Mouse (Mus musculus) embryonic fibroblast, embryonic 13.5 days (primary cell): Measurements from ENCODE around the gene E330009J07Rik. TPM values are rescaled to one million over a fixed set of nuclear protein-coding genes. Genes with fewer than 3 reads are reported as not detected.

Experiments used
- H3K27ac ChIP-seq: 2 replicates; pipeline ENCODE4 v1.5.1; 2012; ENCODE audit warnings: low read length, control low read depth, inconsistent platforms; ENCODE audit not compliant: insufficient read depth
- H3K4me1 ChIP-seq: 2 replicates; pipeline ENCODE4 v1.6.1; 2011; ENCODE audit warnings: low read length; ENCODE audit not compliant: control insufficient read depth, insufficient read depth
- H3K4me3 ChIP-seq: 2 replicates; pipeline ENCODE4 v1.5.1; 2011; ENCODE audit warnings: mild to moderate bottlenecking, control low read depth, low read length; ENCODE audit not compliant: insufficient read depth
- CTCF ChIP-seq: IDR thresholded peaks from 2 replicates; pipeline ENCODE4 v1.5.1; 2011; ENCODE audit warnings: mild to moderate bottlenecking, control low read depth, low read length, moderate library complexity, borderline replicate concordance; ENCODE audit not compliant: insufficient read depth
- POLR2A ChIP-seq: IDR thresholded peaks from 2 replicates; pipeline ENCODE4 v1.6.1; 2011; ENCODE audit warnings: low read depth, mild to moderate bottlenecking, control low read depth, low read length, moderate library complexity
- polyA plus RNA-seq: library from polyadenylated mRNA; stranded (reverse); fragments of >200 nt; gene quantifications from 2 replicates; pipeline ENCODE4 v1.2.4, GENCODE M21; 2011; ENCODE audit warnings: low read depth; ENCODE audit not compliant: missing spikeins, insufficient read length

Gene E330009J07Rik
- polyA plus RNA-seq, 1 experiment, result 2.4 TPM

GRCm38 (mm10) chr6:40430878-40431277 lies 5.1 kb downstream of the E330009J07Rik start:
- Histone ChIP-seq H3K4me3 (no peak overlapping the region), H3K4me1 (no peaks in the 10 kb centered on the region; the same call in none of the 2 replicates), H3K27ac (no peak overlapping the region)
- TF ChIP-seq POLR2A, result no peak
- no peak for TF ChIP-seq CTCF

- no peak overlapping the region for H3K4me3 ChIP-seq
- TF ChIP-seq CTCF (no peak), POLR2A (no peak)
- no peaks in the 10 kb centered on the region; the same call in none of the 2 replicates for H3K4me1 ChIP-seq
- no peak overlapping the region for H3K27ac ChIP-seq
Measured at GRCm38 (mm10) chr6:40430251-40430650, 5.7 kb downstream of the E330009J07Rik start.

GRCm38 (mm10) chr6:40429521-40429931 lies 6.4 kb downstream of the E330009J07Rik start:
- no peak for TF ChIP-seq POLR2A
- TF ChIP-seq CTCF, result no peak

GRCm38 (mm10) chr6:40428696-40429095 lies 7.2 kb downstream of the E330009J07Rik start:
- no peak for TF ChIP-seq CTCF
- no peak for TF ChIP-seq POLR2A
- Histone ChIP-seq H3K4me1 (no peaks in the 10 kb centered on the region; the same call in 1 of the 2 replicates), H3K27ac (no peak overlapping the region), H3K4me3 (no peak overlapping the region)

More at GRCm38 (mm10) chr6:40429521-40429931, 6.4 kb downstream of the E330009J07Rik start:
- Histone ChIP-seq H3K4me1 (no peaks in the 10 kb centered on the region; the same call in none of the 2 replicates), H3K4me3 (no peak overlapping the region), H3K27ac (no peak overlapping the region)

- Histone ChIP-seq H3K4me3 (no peak overlapping the region), H3K27ac (no peak overlapping the region), H3K4me1 (no peaks in the 10 kb centered on the region; the same call in 1 of the 2 replicates)
- TF ChIP-seq POLR2A (no peak), CTCF (no peak)
Measured at GRCm38 (mm10) chr6:40427441-40427840, 8.5 kb downstream of the E330009J07Rik start.

GRCm38 (mm10) chr6:40423774-40424173 lies 12.2 kb downstream of the E330009J07Rik start:
- no peaks in the 10 kb centered on the region for H3K4me1 ChIP-seq
- no peak for TF ChIP-seq POLR2A
- TF ChIP-seq CTCF, result no peak
- no peak overlapping the region for H3K27ac ChIP-seq
- no peak overlapping the region for H3K4me3 ChIP-seq

GRCm38 (mm10) chr6:40423013-40423412 lies 12.9 kb downstream of the E330009J07Rik start:
- no peak overlapping the region for H3K4me3 ChIP-seq
- TF ChIP-seq POLR2A (no peak), CTCF (no peak)

GRCm38 (mm10) chr6:40421099-40421498 lies 14.8 kb downstream of the E330009J07Rik start:
- Histone ChIP-seq H3K27ac (no peak overlapping the region), H3K4me3 (no peak overlapping the region), H3K4me1 (no peaks in the 10 kb centered on the region)
- TF ChIP-seq POLR2A (no peak), CTCF (no peak)

More at GRCm38 (mm10) chr6:40423013-40423412, 12.9 kb downstream of the E330009J07Rik start:
- H3K27ac ChIP-seq, result no peak overlapping the region
- H3K4me1 ChIP-seq, result no peaks in the 10 kb centered on the region

- Histone ChIP-seq H3K4me1 (no peaks in the 10 kb centered on the region), H3K4me3 (no peak overlapping the region), H3K27ac (no peak overlapping the region)
- TF ChIP-seq CTCF, result no peak
- TF ChIP-seq POLR2A, result no peak
Measured at GRCm38 (mm10) chr6:40418386-40418785, 17.5 kb downstream of the E330009J07Rik start.

- Histone ChIP-seq H3K4me3 (no peak overlapping the region), H3K27ac (no peak overlapping the region), H3K4me1 (no peaks in the 10 kb centered on the region)
- no peak for TF ChIP-seq CTCF
- TF ChIP-seq POLR2A, result no peak
Measured at GRCm38 (mm10) chr6:40415799-40416198, 20.1 kb downstream of the E330009J07Rik start.
